Mouse (Mus musculus) intestine, postnatal 0 days (tissue): ENCODE measurements around the gene Tdrd7. TPM values are rescaled to one million over a fixed set of nuclear protein-coding genes. Genes with fewer than 3 reads are reported as not detected.

Source experiments
- ATAC-seq: fragments of 200-750 bp; cut with Nextera tagmentation; 2 replicates; pipeline ENCODE4 v1.8.0; 2017; ENCODE audit warnings: mild to moderate bottlenecking, moderate TSS enrichment, moderate library complexity
- H3K27ac ChIP-seq: fragments of 300-500 bp; sonication (generic); 2 replicates; pipeline ENCODE4 v1.5.1; 2014; ENCODE audit warnings: mild to moderate bottlenecking, low read depth, low read length, moderate library complexity
- H3K27me3 ChIP-seq: fragments of 300-500 bp; sonication (generic); replicated peaks from 2 replicates; pipeline ENCODE4 v1.6.1; 2014; ENCODE audit warnings: low read length, mixed read lengths; ENCODE audit not compliant: control insufficient read depth, insufficient read depth
- H3K36me3 ChIP-seq: fragments of 300-500 bp; sonication (generic); 2 replicates; pipeline ENCODE4 v1.6.1; 2014; ENCODE audit warnings: mild to moderate bottlenecking, moderate library complexity; ENCODE audit not compliant: control insufficient read depth, insufficient read depth
- H3K4me1 ChIP-seq: fragments of 300-500 bp; sonication (generic); replicated peaks from 2 replicates; pipeline ENCODE4 v1.6.1; 2014; ENCODE audit warnings: antibody characterized with exemption, low read length, mixed read lengths; ENCODE audit not compliant: control insufficient read depth, insufficient read depth
- H3K4me2 ChIP-seq: fragments of 300-500 bp; sonication (generic); replicated peaks from 2 replicates; pipeline ENCODE4 v1.6.1; 2014; ENCODE audit warnings: low read depth, mild to moderate bottlenecking, moderate library complexity
- H3K4me3 ChIP-seq: fragments of 300-500 bp; sonication (generic); 2 replicates; pipeline ENCODE4 v1.5.1; 2014; ENCODE audit warnings: low read depth, low read length
- H3K9ac ChIP-seq: fragments of 300-500 bp; sonication (generic); 2 replicates; pipeline ENCODE4 v1.6.1; 2014; ENCODE audit warnings: mild to moderate bottlenecking, low read depth, low read length
- H3K9me3 ChIP-seq: fragments of 300-500 bp; sonication (generic); 2 replicates; pipeline ENCODE4 v1.6.1; 2016; ENCODE audit warnings: mixed run types; ENCODE audit not compliant: control insufficient read depth
- CTCF ChIP-seq: sonication (generic); IDR thresholded peaks from 2 replicates; pipeline ENCODE4 v1.5.1; 2016; ENCODE audit warnings: low read depth, mild to moderate bottlenecking, control low read depth, antibody characterized with exemption, moderate library complexity
- WGBS: fragments of 180-500 bp; shearing (Covaris S2); extraction: QIAGEN DNeasy Blood & Tissue Kit; methylation state at CpG from one replicate; pipeline ENCODE4 v1.1.7; 2014; 5-methylcytosine and 5-hydroxymethylcytosine counted together
- polyA plus RNA-seq: library from polyadenylated mRNA; unstranded; fragments of >200 nt; fragmentation: Nextera tagmentation; extraction: Ambion mirVana; gene quantifications from 2 replicates; pipeline ENCODE4 v1.2.1, GENCODE M21; 2015

Tdrd7 gene
- polyA plus RNA-seq, 1 experiment from 2014 or later, result 47.8 TPM

GRCm38 (mm10) chr4:45971806-45972447, 6.8 kb downstream of the Tdrd7 start:
- no peaks in the 10 kb centered on the region for H3K36me3 ChIP-seq
- peak; percentile 93 for ATAC-seq
- peak overlapping the region; percentile 88 for H3K4me3 ChIP-seq
- H3K4me2 ChIP-seq, result peak overlapping the region; percentile 84
- no peaks in the 10 kb centered on the region for H3K27me3 ChIP-seq
- TF ChIP-seq CTCF, result peak; percentile 95
- H3K9ac ChIP-seq, result peak overlapping the region; percentile 88
- peak overlapping the region; percentile 91 for H3K27ac ChIP-seq
- no peaks in the 10 kb centered on the region; the same call in 1 of the 2 replicates for H3K4me1 ChIP-seq
- 1% methylated on average over 38 of the region's 51 CpGs for WGBS
- H3K9me3 ChIP-seq, result no peaks in the 10 kb centered on the region

GRCm38 (mm10) chr4:45972448-45972854, 7.3 kb downstream of the Tdrd7 start:
- H3K36me3 ChIP-seq, result no peaks in the 10 kb centered on the region
- H3K4me3 ChIP-seq, result peak overlapping the region; percentile 88
- H3K9ac ChIP-seq, result peak overlapping the region; percentile 88
- peak overlapping the region; percentile 91 for H3K27ac ChIP-seq
- H3K9me3 ChIP-seq, result no peaks in the 10 kb centered on the region
- no peak; the same call in 1 of the 2 replicates for TF ChIP-seq CTCF
- under 1% methylated on average over 34 of the region's 53 CpGs for WGBS
- peak overlapping the region; percentile 84 for H3K4me2 ChIP-seq
- H3K27me3 ChIP-seq, result no peaks in the 10 kb centered on the region
- ATAC-seq, result peak; percentile 61
- H3K4me1 ChIP-seq, result no peaks in the 10 kb centered on the region; the same call in 1 of the 2 replicates

GRCm38 (mm10) chr4:45972951-45973350, 7.8 kb downstream of the Tdrd7 start:
- Histone ChIP-seq H3K27me3 (no peaks in the 10 kb centered on the region), H3K27ac (peak overlapping the region; percentile 91), H3K4me3 (peak overlapping the region; percentile 88), H3K36me3 (no peaks in the 10 kb centered on the region), H3K4me2 (peak overlapping the region; percentile 84), H3K4me1 (no peaks in the 10 kb centered on the region; the same call in 1 of the 2 replicates), H3K9me3 (no peaks in the 10 kb centered on the region), H3K9ac (peak overlapping the region; percentile 88)
- ATAC-seq, result no peak
- WGBS, result 27% methylated on average over 9 of the region's 9 CpGs
- no peak for TF ChIP-seq CTCF

GRCm38 (mm10) chr4:45976931-45977667, 12.0 kb downstream of the Tdrd7 start:
- no peak for TF ChIP-seq CTCF
- Histone ChIP-seq H3K9ac (no peak overlapping the region), H3K4me2 (peak overlapping the region; percentile 35), H3K4me3 (no peak overlapping the region), H3K27ac (peak overlapping the region; percentile 71), H3K9me3 (no peaks in the 10 kb centered on the region), H3K4me1 (no peaks in the 10 kb centered on the region; the same call in 1 of the 2 replicates), H3K27me3 (no peaks in the 10 kb centered on the region), H3K36me3 (0 out of 2 replicates have a peak, but pooled peaks cover 4% of the 10 kb centered on the region)
- 39% methylated on average over 6 of the region's 6 CpGs for WGBS
- ATAC-seq, result peak; percentile 83

- no peak overlapping the region for H3K27ac ChIP-seq
- H3K27me3 ChIP-seq, result no peaks in the 10 kb centered on the region
- WGBS, result 14% methylated on average over 2 of the region's 2 CpGs
- peak overlapping the region; percentile 27 for H3K4me2 ChIP-seq
- H3K9me3 ChIP-seq, result no peaks in the 10 kb centered on the region
- no peaks in the 10 kb centered on the region; the same call in 1 of the 2 replicates for H3K4me1 ChIP-seq
- no peak overlapping the region for H3K9ac ChIP-seq
- TF ChIP-seq CTCF, result peak; percentile 65
- ATAC-seq, result peak; percentile 71
- H3K4me3 ChIP-seq, result no peak overlapping the region
- 0 out of 2 replicates have a peak, but pooled peaks cover 4% of the 10 kb centered on the region for H3K36me3 ChIP-seq
Measured at GRCm38 (mm10) chr4:45979916-45980315, 14.8 kb downstream of the Tdrd7 start.

GRCm38 (mm10) chr4:45981054-45981453, 15.9 kb downstream of the Tdrd7 start:
- no peaks in the 10 kb centered on the region for H3K9me3 ChIP-seq
- no peak overlapping the region for H3K4me3 ChIP-seq
- 0 out of 2 replicates have a peak, but pooled peaks cover 4% of the 10 kb centered on the region for H3K36me3 ChIP-seq
- H3K9ac ChIP-seq, result no peak overlapping the region
- no peaks in the 10 kb centered on the region for H3K27me3 ChIP-seq
- no peak for TF ChIP-seq CTCF
- no peaks in the 10 kb centered on the region; the same call in 1 of the 2 replicates for H3K4me1 ChIP-seq
- no peak overlapping the region for H3K4me2 ChIP-seq
- no peak overlapping the region for H3K27ac ChIP-seq
- ATAC-seq, result no peak
